15 mouse cellular contexts compared by ENCODE assay signal in the genomic region with DNA sequence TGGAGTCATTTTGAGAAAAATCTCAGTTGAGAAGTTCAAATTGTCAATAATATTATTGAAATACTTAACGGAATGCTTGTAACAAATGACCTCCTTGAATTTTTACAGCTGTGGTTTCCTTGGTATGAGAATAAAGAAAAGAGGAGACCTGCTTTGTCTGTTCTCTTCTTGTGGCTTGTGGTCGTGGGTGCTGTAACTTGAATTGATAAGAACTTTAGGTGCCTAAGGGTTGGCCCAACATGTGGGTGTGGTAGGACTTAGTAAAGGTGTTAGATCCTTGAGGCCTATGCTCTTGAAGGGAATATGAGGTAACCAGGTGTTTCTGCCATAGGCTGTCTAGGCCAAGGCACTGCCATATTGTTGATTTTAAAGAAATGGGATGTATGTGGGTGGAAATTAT.
"Had no signal": no experiment of that assay in that cellular context is flagged by ENCODE, and none has a peak within 500 bp of the region (broad histone marks: within the 10 kb centered on the region; RNA-seq: fewer than 3 reads in every experiment).

No protein-coding gene starts in this region.

- ATAC-seq: liver, embryonic 12.5 days had no signal

- DNase-seq: kidney, adult 11 months; kidney, adult 8-10 months; kidney, postnatal 14 days; kidney, postnatal 4 days; left cerebral cortex, postnatal 4 days; liver; lung, adult 18-20 months; lung, postnatal 10 days; lung, postnatal 36 days; midbrain, embryonic 14.5 days; retina, postnatal 1 day; right cerebral cortex, postnatal 4 days; thymus, adult 2 months; thymus, postnatal 25 days had no signal
